Mouse (Mus musculus): ENCODE measurements around the gene Ccdc159. TPM values are rescaled to one million over a fixed set of nuclear protein-coding genes. Genes with fewer than 3 reads are reported as not detected.

Ccdc159 gene
- polyA plus RNA-seq, 1 experiment from 2014 or later, result 5.8 TPM

DNA sequence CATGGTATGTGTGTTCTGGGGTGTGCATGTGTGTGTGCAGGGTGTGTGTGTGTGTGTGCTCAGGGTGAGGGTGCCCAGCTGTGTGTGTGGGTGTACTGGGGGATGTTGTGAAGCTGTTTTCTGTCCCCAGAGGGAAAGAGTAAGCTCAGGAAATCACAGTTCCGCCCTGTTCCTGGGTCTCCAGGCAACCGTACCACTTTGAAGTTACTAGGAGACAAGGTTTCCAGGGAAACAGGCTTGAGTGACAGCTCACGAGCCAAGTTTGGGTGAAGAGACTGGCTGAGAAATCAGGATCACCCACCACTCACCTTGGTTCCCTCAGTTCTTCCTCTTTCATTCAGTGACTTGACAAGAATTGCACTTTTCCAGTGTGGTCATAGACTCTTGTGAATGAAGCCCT, 26.3 kb downstream of the Ccdc159 start:
- H3K4me3 ChIP-seq (replicated peaks), result no peak overlapping the region
- peaks cover 23% of the 10 kb centered on the region for H3K4me1 ChIP-seq
- H3K36me3 ChIP-seq (replicated peaks), result 0 out of 2 replicates have a peak, but pooled peaks cover 4% of the 10 kb centered on the region
- peak overlapping the region; percentile 69; the same call in 1 of the 2 replicates for H3K27ac ChIP-seq
- 0 out of 2 replicates have a peak, but pooled peaks cover 3% of the 10 kb centered on the region for H3K9me3 ChIP-seq
- peak; percentile 1; the same call in 1 of the 2 replicates for ATAC-seq (ENCODE audit: low FRiP score)
- no peak overlapping the region for H3K9ac ChIP-seq
- WGBS, result 3% methylated on average over 3 of the region's 3 CpGs
- no peak overlapping the region for H3K4me2 ChIP-seq
- H3K27me3 ChIP-seq, result peaks cover 9% of the 10 kb centered on the region

DNA sequence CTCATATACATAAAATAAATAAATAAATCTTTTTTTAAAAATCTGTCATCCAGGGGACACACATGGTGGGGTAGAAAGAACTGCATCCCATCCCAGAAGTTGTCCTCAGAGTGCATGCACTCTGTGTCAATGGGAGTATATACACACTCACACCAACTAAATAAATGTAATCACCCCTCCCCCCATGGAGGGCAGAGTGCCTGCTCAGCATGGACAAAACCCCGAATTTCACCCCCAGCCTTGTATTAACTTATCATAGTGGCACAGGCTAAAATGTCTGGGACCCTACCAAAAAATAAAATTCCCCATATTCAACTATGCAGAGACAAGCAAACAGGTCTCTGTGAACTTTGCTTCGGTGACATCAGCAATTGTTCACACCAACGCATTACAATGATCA, 27.4 kb downstream of the Ccdc159 start:
- Histone ChIP-seq H3K27ac (no peak overlapping the region), H3K36me3 (replicated peaks) (0 out of 2 replicates have a peak, but pooled peaks cover 4% of the 10 kb centered on the region), H3K27me3 (peaks cover 8% of the 10 kb centered on the region), H3K9ac (no peak overlapping the region), H3K9me3 (0 out of 2 replicates have a peak, but pooled peaks cover 3% of the 10 kb centered on the region), H3K4me1 (peaks cover 23% of the 10 kb centered on the region), H3K4me2 (peak overlapping the region; percentile 65; the same call in 1 of the 2 replicates), H3K4me3 (replicated peaks) (no peak overlapping the region)
- ATAC-seq (ENCODE audit: low FRiP score), result no peak
- WGBS, result 76% methylated on average over 3 of the region's 3 CpGs

DNA sequence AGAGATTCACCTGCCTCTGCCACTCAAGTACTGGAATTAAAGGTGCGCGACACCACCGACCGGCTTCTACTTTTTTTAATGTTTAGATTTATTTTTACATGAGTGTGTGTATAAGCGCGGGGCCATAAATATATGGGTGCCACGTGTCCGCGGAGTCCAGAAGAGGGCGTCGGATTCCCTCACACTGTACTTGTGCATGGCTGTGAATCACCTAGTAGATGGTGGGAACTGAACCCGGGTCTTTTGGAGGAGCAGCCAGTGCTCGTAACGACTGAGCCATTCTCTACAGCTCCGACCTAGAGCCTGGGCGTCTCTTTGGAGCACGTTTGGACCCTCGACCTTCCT, 27.9 kb downstream of the Ccdc159 start:
- H3K36me3 ChIP-seq (replicated peaks), result 0 out of 2 replicates have a peak, but pooled peaks cover 4% of the 10 kb centered on the region
- H3K4me3 ChIP-seq (replicated peaks), result peak overlapping the region; percentile 71
- H3K4me2 ChIP-seq, result peak overlapping the region; percentile 65

DNA sequence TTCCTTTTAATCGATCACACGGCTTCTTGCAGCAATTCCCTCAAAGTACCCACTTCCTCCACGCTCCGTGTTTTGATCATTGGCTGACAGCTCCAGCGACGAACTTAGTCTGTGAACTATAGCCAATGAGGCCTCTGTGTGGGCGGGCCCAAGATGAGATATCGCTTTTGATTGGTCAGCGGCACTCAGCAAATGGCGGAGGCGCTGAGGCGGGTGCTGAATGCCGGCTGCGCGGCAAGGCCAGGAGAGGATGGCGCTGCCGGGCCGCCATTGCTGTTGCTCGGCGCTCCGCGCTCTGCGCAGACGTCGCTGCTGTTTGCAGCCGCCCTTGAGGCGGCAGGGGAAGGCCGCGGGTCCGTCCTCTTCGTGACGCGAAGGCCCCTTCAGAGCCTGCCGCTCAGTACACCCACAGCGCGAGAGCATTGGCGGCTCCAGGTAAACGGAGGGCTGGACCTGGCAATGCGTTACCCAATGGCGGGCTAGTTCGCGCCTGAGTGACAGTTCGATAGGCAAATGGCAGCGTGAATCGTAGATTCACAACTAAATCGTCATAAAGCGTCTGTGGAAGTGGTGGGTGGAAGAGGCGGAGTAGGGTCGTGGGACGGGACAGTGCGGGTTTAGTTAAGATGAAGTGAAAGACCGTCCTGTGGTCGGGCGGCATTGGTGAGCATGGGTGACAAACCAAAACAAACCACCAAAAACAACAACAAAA, 28.5 kb downstream of the Ccdc159 start, which contains the start of gene Swsap1:
Gene Swsap1 (plus strand): TSS at position 186 of the 712 bp plus-strand sequence.
- peak within 1 kb of the TSS; percentile 81 for H3K9ac ChIP-seq
- peak within 1 kb of the TSS; percentile 71 for H3K4me3 ChIP-seq (replicated peaks)
- peaks cover 19% of the 10 kb centered on the region for H3K27me3 ChIP-seq
- H3K27ac ChIP-seq, result peak within 1 kb of the TSS; percentile 93
- peak within 1 kb of the TSS; percentile 65 for H3K4me2 ChIP-seq
- H3K9me3 ChIP-seq, result 0 out of 2 replicates have a peak, but pooled peaks cover 3% of the 10 kb centered on the region
- H3K36me3 ChIP-seq (replicated peaks), result 0 out of 2 replicates have a peak, but pooled peaks cover 4% of the 10 kb centered on the region
- WGBS, result under 1% methylated on average over 49 of the region's 54 CpGs
- H3K4me1 ChIP-seq, result peaks cover 26% of the 10 kb centered on the region
- peak; percentile 98 for ATAC-seq (ENCODE audit: low FRiP score)

More for the DNA sequence above, 27.9 kb downstream of the Ccdc159 start:
- Histone ChIP-seq H3K27me3 (peaks cover 14% of the 10 kb centered on the region), H3K9ac (0 out of 2 replicates have a peak overlapping the region, but pooled peaks have one; percentile 81), H3K4me1 (peaks cover 23% of the 10 kb centered on the region), H3K9me3 (0 out of 2 replicates have a peak, but pooled peaks cover 3% of the 10 kb centered on the region), H3K27ac (peak overlapping the region; percentile 93)
- 2% methylated on average over 18 of the region's 18 CpGs for WGBS
- peak; percentile 65 for ATAC-seq (ENCODE audit: low FRiP score)

DNA sequence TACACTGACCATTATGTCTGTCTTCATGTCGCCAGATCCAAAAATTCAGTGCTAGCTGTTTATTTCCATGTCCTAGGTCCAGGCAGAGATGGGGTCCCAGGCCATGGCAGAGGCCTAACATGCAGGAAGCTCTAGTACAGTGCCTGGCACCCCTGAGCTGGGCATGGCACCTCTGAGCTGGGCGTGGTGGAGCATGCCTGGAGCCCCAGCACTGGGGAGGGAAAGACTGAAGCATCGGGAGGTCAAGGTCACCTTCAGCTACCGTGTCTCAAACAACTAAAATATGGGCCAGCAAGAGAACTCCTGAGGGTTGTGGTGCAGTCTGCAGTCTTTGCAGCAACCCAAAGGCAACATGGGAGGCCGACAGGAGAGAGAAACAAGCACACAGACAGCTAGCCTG, 31.1 kb downstream of the Ccdc159 start:
- Histone ChIP-seq H3K27me3 (peaks cover 45% of the 10 kb centered on the region), H3K27ac (no peak overlapping the region), H3K4me2 (no peak overlapping the region), H3K4me1 (peaks cover 42% of the 10 kb centered on the region), H3K36me3 (replicated peaks) (0 out of 2 replicates have a peak, but pooled peaks cover 4% of the 10 kb centered on the region), H3K9me3 (no peaks in the 10 kb centered on the region), H3K4me3 (replicated peaks) (no peak overlapping the region), H3K9ac (no peak overlapping the region)
- ATAC-seq (ENCODE audit: low FRiP score), result no peak
- 83% methylated on average over 5 of the region's 5 CpGs for WGBS

DNA sequence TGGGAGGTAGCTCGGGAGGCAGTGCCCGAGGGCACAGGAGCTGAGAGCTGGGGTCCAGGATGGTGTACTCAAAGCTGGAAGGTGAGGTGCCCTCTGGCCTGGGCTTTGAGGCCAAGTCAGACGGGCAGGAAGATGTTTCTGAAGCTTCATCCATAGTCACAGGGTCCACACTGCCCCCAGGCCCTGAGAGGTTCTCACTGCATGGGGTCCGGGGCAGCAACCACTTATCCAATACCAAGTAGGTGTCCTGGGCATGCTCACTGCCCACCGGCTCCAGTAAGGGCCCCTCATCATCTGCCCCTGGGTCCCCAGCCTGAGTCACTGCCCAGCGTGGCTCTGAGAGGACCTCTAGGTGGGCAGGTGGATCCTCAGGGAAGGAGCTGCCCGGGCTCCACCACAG, 32.0 kb downstream of the Ccdc159 start:
- Histone ChIP-seq H3K9me3 (no peaks in the 10 kb centered on the region), H3K4me2 (no peak overlapping the region), H3K36me3 (replicated peaks) (0 out of 2 replicates have a peak, but pooled peaks cover 4% of the 10 kb centered on the region), H3K27ac (no peak overlapping the region), H3K9ac (no peak overlapping the region), H3K4me1 (peaks cover 40% of the 10 kb centered on the region), H3K4me3 (replicated peaks) (no peak overlapping the region), H3K27me3 (peaks cover 54% of the 10 kb centered on the region)
- 85% methylated on average over 7 of the region's 7 CpGs for WGBS
- no peak for ATAC-seq (ENCODE audit: low FRiP score)

DNA sequence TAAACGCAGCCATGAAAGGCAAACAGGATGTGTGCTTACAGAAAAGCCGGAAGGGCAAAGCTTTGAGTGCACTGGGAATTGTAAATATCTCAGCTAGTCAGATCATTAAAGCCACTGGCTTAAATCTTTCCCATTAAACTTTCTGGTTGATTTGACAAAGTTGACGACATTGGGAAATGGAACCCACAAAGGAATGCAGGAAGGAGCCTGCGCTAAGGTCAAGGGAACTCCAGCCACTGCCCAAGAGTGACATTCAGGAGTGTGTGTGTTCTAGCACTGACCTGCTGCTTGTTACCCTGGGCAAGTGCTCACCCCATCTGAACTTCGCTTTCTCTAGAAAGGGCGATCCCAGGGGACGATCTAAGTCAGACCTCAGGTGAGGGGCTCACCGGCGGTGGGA, 32.9 kb downstream of the Ccdc159 start:
- Histone ChIP-seq H3K27me3 (peaks cover 55% of the 10 kb centered on the region), H3K9me3 (no peaks in the 10 kb centered on the region), H3K27ac (no peak overlapping the region), H3K4me3 (replicated peaks) (no peak overlapping the region), H3K4me1 (peaks cover 35% of the 10 kb centered on the region), H3K4me2 (no peak overlapping the region), H3K9ac (no peak overlapping the region), H3K36me3 (replicated peaks) (0 out of 2 replicates have a peak, but pooled peaks cover 4% of the 10 kb centered on the region)
- ATAC-seq (ENCODE audit: low FRiP score), result no peak
- 46% methylated on average over 9 of the region's 9 CpGs for WGBS

DNA sequence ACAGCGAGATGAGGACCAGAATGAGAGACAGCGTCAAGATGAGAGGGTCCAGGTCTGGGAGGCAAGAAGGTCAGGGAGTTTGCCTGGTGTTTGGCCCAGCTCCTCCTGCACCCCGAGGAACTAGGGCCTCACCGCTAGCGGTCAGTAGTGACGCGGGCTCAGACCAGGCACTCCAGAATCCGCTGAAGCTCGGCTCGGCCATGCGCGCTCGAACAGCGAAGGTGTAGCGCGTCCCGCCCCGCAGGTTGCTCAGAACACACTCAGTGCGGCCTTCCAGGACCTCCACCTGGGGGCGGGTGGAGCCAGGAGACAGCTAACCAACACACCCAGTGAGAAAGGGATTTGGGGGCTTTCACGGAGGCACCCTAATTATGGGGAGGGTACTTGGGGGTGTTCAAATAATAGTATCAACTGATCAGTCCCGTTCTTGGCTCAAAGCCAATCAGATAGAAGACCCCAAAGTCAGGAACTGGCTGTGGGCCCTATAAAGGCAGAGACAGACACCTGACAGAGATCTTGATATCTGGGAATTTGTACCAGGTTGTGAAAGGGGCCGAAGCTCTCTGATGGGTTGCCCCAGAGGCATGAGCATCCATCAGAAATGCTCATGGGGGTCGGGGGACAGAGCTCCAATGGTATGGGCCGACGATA, 33.4 kb downstream of the Ccdc159 start:
- H3K27ac ChIP-seq, result no peak overlapping the region
- ATAC-seq (ENCODE audit: low FRiP score), result no peak
- H3K27me3 ChIP-seq, result peaks cover 55% of the 10 kb centered on the region
- H3K9ac ChIP-seq, result no peak overlapping the region
- 8% methylated on average over 26 of the region's 26 CpGs for WGBS
- H3K9me3 ChIP-seq, result no peaks in the 10 kb centered on the region
- peak overlapping the region; percentile 30; the same call in 1 of the 2 replicates for H3K4me2 ChIP-seq
- 0 out of 2 replicates have a peak, but pooled peaks cover 4% of the 10 kb centered on the region for H3K36me3 ChIP-seq (replicated peaks)
- no peak overlapping the region; the same call in 1 of the 2 replicates for H3K4me3 ChIP-seq (replicated peaks)
- peaks cover 35% of the 10 kb centered on the region for H3K4me1 ChIP-seq

DNA sequence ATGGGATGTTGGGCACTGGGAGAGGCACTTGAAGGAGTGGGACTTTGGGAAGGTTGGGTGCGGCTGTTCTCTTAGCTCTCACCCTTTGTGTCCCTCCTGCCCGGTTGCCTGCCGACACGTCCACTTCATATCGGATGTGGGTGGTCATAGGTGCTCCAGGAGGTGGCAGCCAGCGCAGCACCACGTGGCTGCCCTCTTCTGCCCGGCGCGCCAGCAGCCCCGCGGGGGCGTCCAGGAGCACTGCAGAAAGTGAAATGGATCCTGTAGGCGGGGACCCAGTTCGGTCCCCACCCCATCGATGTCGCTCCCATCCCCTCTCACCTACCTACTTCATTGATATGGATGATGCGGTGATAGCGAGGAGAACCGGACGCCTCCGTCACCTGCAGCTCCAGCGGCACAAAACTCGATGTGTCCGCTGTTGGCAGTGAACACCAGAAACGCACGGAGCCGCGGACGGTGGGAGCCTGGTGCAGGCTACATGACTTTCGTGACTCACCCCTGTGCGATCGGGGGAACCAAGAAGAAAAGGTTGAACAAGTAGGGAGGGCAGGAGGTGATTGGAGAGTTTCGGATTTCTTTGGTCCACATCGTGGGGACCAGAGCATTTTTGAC, 34.2 kb downstream of the Ccdc159 start:
- WGBS, result 2% methylated on average over 35 of the region's 35 CpGs
- no peak for ATAC-seq (ENCODE audit: low FRiP score)

DNA sequence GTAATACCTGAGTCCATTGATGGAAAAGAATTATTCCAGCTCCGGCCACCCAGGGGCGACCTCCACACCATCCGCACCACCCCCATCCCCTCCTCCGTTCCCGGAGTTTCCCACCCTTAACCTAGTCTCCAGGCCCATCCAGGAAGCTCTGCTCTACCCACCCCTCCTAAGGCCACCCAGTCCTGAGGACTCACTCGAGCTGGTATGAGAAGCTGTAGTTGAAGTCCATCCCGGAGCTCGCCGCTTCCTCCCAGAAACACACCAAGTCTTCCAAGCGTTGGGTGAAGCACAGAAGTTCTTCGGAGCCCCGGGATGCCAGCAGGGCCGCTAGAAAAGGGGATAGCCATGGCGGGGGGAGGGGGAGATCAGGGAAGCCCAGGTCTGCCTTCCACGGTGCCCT, 34.7 kb downstream of the Ccdc159 start:
- Histone ChIP-seq H3K36me3 (replicated peaks) (0 out of 2 replicates have a peak, but pooled peaks cover 4% of the 10 kb centered on the region), H3K4me2 (peak overlapping the region; percentile 72), H3K9ac (peak overlapping the region; percentile 45), H3K27ac (no peak overlapping the region), H3K4me1 (peaks cover 28% of the 10 kb centered on the region), H3K9me3 (no peaks in the 10 kb centered on the region), H3K27me3 (peaks cover 55% of the 10 kb centered on the region), H3K4me3 (replicated peaks) (peak overlapping the region; percentile 42)
- peak; percentile 47 for ATAC-seq (ENCODE audit: low FRiP score)
- WGBS, result under 1% methylated on average over 15 of the region's 15 CpGs

More for the DNA sequence above, 34.2 kb downstream of the Ccdc159 start:
- Histone ChIP-seq H3K9me3 (no peaks in the 10 kb centered on the region), H3K27ac (no peak overlapping the region), H3K27me3 (peaks cover 55% of the 10 kb centered on the region), H3K4me1 (peaks cover 32% of the 10 kb centered on the region), H3K36me3 (replicated peaks) (0 out of 2 replicates have a peak, but pooled peaks cover 4% of the 10 kb centered on the region), H3K4me2 (peak overlapping the region; percentile 72), H3K4me3 (replicated peaks) (peak overlapping the region; percentile 42), H3K9ac (no peak overlapping the region)

DNA sequence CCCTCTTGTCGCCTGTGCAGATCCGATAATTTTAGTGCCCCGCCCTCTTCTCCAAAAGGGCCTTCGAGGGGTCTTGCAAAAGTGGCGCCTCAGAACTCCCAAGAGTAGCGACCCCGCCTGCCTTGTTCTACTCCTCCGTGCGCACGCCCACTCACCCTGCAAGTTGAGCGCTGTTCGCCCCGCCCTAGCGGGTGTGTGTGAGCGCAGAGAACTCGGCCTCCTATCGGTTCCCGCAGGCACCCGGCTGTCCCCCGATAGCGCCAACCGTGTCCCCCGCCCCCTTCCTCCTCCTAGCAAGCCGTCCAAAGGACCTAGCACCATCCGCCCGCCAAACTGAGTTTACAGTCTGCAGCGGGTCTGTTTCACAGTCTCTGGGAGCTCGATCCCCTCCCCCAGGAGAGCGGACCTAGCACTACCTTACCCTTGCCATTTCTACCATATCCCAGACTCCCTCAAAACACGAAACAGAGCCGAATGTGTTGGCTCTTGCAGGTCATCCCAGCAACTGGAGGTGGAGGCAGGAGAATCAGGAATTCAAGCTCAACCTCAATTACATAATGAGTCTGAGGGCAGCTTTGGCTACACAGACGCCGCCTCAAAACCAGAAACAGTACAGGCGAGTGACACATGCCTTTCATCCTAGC, 35.3 kb downstream of the Ccdc159 start:
- H3K4me1 ChIP-seq, result peaks cover 28% of the 10 kb centered on the region
- peaks cover 55% of the 10 kb centered on the region for H3K27me3 ChIP-seq
- peak; percentile 83 for ATAC-seq (ENCODE audit: low FRiP score)
- H3K9ac ChIP-seq, result peak overlapping the region; percentile 45
- 3% methylated on average over 34 of the region's 34 CpGs for WGBS
- H3K36me3 ChIP-seq (replicated peaks), result 0 out of 2 replicates have a peak, but pooled peaks cover under 1% of the 10 kb centered on the region
- H3K4me3 ChIP-seq (replicated peaks), result peak overlapping the region; percentile 42
- no peak overlapping the region for H3K27ac ChIP-seq
- peak overlapping the region; percentile 72 for H3K4me2 ChIP-seq
- no peaks in the 10 kb centered on the region for H3K9me3 ChIP-seq
